Mouse (Mus musculus) limb, embryonic 10.5 days (tissue): ENCODE results near the gene Gm49320. TPM values are rescaled to one million over a fixed set of nuclear protein-coding genes. Genes with fewer than 3 reads are reported as not detected.
A peak's percentile ranks its signal among the peaks of the same experiment; 100 is the strongest.
"Not testable (repeated sequence)": the region's sequence is repeated elsewhere in the genome, so short reads cannot be mapped to it uniquely, and the experiment has no call there.

Experiments used
- DNase-seq: peaks from one replicate; pipeline ENCODE4 v3.0.0-alpha.2; 2017; ENCODE audit warnings: low spot score
- H3K27ac ChIP-seq: fragments of 300-500 bp; sonication (generic); 2 replicates; pipeline ENCODE4 v1.5.1; 2016; ENCODE audit warnings: mild to moderate bottlenecking
- H3K27me3 ChIP-seq: fragments of 300-500 bp; sonication (generic); 2 replicates; pipeline ENCODE4 v1.6.1; 2016; ENCODE audit warnings: low read depth, mild to moderate bottlenecking; ENCODE audit not compliant: poor library complexity, severe bottlenecking
- H3K36me3 ChIP-seq: fragments of 300-500 bp; sonication (generic); 2 replicates; pipeline ENCODE4 v1.6.1; 2016; ENCODE audit warnings: mild to moderate bottlenecking, moderate library complexity
- H3K4me1 ChIP-seq: fragments of 300-500 bp; sonication (generic); 2 replicates; pipeline ENCODE4 v1.6.1; 2016
- H3K4me3 ChIP-seq: fragments of 300-500 bp; sonication (generic); 2 replicates; pipeline ENCODE4 v1.5.1; 2016; ENCODE audit warnings: mild to moderate bottlenecking, moderate library complexity
- H3K9me3 ChIP-seq: fragments of 300-500 bp; sonication (generic); replicated peaks from 2 replicates; pipeline ENCODE4 v1.6.1; 2016; ENCODE audit warnings: mild to moderate bottlenecking
- WGBS: fragments of 180-500 bp; shearing (Covaris S2); methylation state at CpG from one replicate; pipeline ENCODE4 v1.1.7; 2016; 5-methylcytosine and 5-hydroxymethylcytosine counted together
- polyA plus RNA-seq: library from polyadenylated mRNA; unstranded; fragments of >200 nt; fragmentation: Nextera tagmentation; extraction: Ambion mirVana; gene quantifications from 2 replicates; pipeline ENCODE4 v1.2.1, GENCODE M21; 2016

The Gm49320 gene
- polyA plus RNA-seq, 1 experiment from 2014 or later = 1.6 TPM

DNA sequence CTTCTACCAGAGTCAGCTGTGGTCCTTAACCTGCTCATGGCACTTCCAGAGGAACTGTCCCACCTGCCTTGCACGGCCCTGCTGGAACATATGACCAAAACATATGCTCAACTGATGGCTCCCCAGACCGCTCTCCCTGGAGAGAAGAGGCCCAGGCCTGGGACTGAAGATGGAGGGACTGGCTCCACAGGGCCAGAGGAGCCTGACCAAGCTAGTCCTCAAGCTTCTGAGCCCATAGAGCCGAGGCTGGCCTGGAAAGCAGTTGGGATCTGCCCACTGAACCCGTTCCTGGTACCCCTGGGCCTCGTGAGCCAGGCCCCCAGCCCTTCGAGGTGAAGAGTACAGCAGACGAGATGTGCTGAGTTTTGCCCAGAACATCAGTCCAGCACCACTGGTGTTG lies 16.8 kb downstream of the Gm49320 start:
- WGBS = 87% methylated on average over 7 of the region's 7 CpGs
- H3K27ac ChIP-seq, DNase-seq, H3K9me3 ChIP-seq, H3K4me3 ChIP-seq, H3K27me3 ChIP-seq: not testable (repeated sequence)
- Histone ChIP-seq H3K4me1 (peaks cover 50% of the 10 kb centered on the region), H3K36me3 (peaks cover 49% of the 10 kb centered on the region)

DNA sequence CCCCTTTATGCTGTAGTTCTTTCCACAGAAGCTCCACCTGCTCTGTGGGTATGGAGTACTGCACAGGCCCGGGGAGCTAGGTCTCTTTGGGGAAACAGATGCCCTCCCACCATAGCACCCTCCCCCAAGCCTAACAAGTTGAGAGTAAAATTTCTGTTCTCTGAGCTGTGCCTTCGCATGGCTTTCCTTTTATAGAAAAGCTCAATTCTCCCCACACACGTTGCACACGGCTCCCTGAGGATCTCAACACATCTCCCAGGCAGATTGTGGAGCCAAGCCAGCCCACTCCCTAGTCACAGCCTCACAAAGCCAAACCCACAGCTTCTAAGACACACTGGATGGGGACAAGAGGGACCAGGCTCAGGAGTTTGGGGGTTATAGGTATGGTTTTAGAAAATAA lies 18.2 kb downstream of the Gm49320 start:
- no peak overlapping the region for H3K27ac ChIP-seq

DNA sequence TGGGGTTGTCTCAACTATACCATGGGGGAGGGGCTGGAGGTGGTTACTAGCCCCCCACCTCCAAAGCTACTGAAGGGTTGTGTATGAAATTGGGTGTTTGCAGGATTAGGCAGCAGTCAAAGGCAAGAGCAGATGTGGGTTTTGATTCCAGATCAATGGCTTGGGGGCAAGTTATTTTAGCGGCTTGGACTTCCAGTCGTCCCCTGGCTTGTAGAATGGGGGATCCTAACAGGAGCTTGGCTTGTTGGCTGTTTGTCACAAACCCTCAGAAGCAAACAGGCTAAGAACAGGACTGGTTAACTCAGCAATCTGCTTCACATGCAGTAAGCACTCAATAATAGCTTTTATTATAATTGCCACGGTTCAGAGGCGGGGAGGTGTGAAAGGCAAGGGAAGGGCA lies 18.7 kb downstream of the Gm49320 start:
- H3K4me3 ChIP-seq = peak overlapping the region; percentile 90
- H3K9me3 ChIP-seq = no peaks in the 10 kb centered on the region
- WGBS = 83% methylated on average over 4 of the region's 4 CpGs
- no peak for DNase-seq
- peaks cover 68% of the 10 kb centered on the region for H3K36me3 ChIP-seq
- H3K27ac ChIP-seq = peak overlapping the region; percentile 99
- H3K27me3 ChIP-seq = no peaks in the 10 kb centered on the region
- H3K4me1 ChIP-seq = peaks cover 47% of the 10 kb centered on the region

More for the DNA sequence above, 18.2 kb downstream of the Gm49320 start:
- 0 out of 2 replicates have a peak overlapping the region, but pooled peaks have one; percentile 90 for H3K4me3 ChIP-seq
- H3K4me1 ChIP-seq = peaks cover 47% of the 10 kb centered on the region
- H3K27me3 ChIP-seq = no peaks in the 10 kb centered on the region
- peaks cover 63% of the 10 kb centered on the region for H3K36me3 ChIP-seq
- 77% methylated on average over 4 of the region's 4 CpGs for WGBS
- H3K9me3 ChIP-seq = no peaks in the 10 kb centered on the region
- no peak for DNase-seq

DNA sequence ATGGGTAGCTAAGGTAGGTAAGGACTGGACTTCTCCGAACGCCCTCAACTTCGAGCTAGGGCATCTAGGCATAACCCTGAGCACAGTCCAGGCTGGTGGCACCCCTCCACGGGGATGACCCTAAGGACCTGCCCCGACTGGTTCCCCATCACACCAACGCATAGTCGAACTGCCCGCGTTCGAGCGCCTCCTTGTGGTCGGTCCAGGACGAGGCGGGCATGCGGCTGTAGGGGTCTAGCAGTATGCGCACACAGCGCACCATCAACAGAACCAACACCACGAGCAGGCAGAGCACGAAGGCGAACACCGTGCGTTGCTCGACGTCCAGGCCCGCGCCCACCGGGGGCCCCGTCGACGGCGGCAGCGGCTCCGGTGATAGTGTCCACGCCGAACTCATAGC lies 19.6 kb downstream of the Gm49320 start:
- Histone ChIP-seq H3K36me3 (peaks cover 77% of the 10 kb centered on the region), H3K27ac (peak overlapping the region; percentile 99), H3K4me3 (peak overlapping the region; percentile 90), H3K27me3 (no peaks in the 10 kb centered on the region), H3K9me3 (no peaks in the 10 kb centered on the region), H3K4me1 (peaks cover 47% of the 10 kb centered on the region)
- DNase-seq = peak; percentile 94
- WGBS = 2% methylated on average over 35 of the region's 35 CpGs

DNA sequence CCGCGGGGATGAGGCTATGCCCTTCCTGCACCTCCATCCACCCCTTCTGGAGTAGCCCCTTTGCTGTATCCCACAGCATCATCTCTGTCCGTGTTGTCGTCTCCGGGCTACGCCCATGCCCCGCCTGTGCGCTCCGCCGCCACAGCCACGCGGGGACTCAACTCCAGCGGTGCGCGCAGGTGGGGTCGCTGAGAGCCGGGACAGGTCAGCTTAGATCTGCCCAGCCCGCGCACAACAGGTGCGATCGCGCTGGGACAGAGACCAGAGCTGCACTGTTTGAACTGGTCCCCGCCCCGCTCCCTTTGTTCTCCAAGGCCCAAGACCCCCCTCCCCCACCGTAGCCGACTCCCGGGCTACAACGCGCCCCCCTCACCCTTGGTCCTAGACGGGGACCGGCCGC lies 20.0 kb downstream of the Gm49320 start:
- H3K4me1 ChIP-seq = peaks cover 43% of the 10 kb centered on the region
- WGBS = under 1% methylated on average over 32 of the region's 32 CpGs
- no peak for DNase-seq

DNA sequence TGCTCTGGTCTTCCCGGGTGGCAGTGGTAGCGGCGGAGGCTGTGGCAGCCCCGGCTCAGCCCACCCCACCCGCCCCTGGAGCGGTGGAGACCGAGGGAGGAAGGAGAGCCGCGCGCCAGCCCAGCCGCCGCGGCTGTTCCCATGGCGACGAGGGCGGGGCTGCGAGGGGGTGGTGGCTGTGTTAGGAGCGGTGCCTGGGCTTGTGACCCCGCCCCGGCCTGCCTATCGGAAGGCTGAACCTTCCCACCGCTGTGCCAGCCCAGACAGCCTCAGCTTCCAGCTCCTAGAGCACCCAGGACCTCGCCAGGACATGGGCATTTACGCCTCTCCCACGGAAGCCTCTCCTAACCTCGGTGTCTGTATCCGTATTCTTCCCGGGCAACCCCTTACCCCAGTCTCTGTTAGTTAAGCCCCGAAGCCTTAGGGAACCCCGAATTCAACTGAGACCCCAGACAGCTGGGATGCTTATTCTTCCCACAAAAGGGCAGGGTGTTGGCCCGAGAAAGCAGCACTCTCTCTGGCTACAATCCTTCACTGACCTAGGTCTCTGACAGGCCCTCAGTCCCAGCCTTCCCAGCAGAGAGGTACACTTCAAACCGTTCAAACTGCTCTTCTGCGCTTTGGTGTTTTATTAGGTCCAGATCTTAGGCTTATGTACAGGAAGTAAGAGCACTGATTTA lies 20.6 kb downstream of the Gm49320 start, which contains the start of gene Ctxn1:
Gene Ctxn1, minus strand, starts transcription at position 150 of the 680 bp plus-strand sequence.
- peak within 1 kb of the TSS; percentile 99 for H3K27ac ChIP-seq
- H3K4me3 ChIP-seq = peak within 1 kb of the TSS; percentile 90
- WGBS = 6% methylated on average over 32 of the region's 33 CpGs
- peaks cover 84% of the 10 kb centered on the region for H3K36me3 ChIP-seq
- H3K27me3 ChIP-seq = no peaks in the 10 kb centered on the region
- DNase-seq = peak; percentile 98
- peaks cover 38% of the 10 kb centered on the region for H3K4me1 ChIP-seq
- no peaks in the 10 kb centered on the region for H3K9me3 ChIP-seq

More for the DNA sequence above, 20.0 kb downstream of the Gm49320 start:
- Histone ChIP-seq H3K36me3 (peaks cover 81% of the 10 kb centered on the region), H3K27me3 (no peaks in the 10 kb centered on the region), H3K4me3 (peak overlapping the region; percentile 90), H3K27ac (peak overlapping the region; percentile 99), H3K9me3 (no peaks in the 10 kb centered on the region)

DNA sequence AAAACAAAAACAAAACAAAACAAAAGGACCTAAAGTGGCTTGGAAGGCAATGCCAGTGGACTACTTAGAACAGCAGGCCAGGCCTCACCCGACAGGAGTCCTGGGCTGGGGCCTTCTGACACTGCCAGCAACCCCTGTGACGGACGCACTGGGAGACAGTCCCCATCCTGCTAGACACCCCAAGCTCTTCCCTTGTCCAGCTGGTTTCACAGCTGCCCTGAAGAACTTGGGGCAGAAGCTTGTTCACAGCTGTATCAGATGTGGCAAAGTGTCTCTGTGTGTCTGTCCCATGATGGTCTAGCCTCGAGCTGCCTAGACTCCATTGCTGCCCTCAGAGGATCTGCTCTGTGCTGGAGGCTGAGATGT lies 21.1 kb downstream of the Gm49320 start:
- H3K27ac ChIP-seq = peak overlapping the region; percentile 99
- H3K36me3 ChIP-seq = peaks cover 84% of the 10 kb centered on the region
- no peaks in the 10 kb centered on the region for H3K9me3 ChIP-seq
- WGBS = 81% methylated on average over 4 of the region's 4 CpGs
- no peaks in the 10 kb centered on the region for H3K27me3 ChIP-seq
- peak overlapping the region; percentile 90; the same call in 1 of the 2 replicates for H3K4me3 ChIP-seq
- peaks cover 35% of the 10 kb centered on the region for H3K4me1 ChIP-seq
- DNase-seq = no peak

DNA sequence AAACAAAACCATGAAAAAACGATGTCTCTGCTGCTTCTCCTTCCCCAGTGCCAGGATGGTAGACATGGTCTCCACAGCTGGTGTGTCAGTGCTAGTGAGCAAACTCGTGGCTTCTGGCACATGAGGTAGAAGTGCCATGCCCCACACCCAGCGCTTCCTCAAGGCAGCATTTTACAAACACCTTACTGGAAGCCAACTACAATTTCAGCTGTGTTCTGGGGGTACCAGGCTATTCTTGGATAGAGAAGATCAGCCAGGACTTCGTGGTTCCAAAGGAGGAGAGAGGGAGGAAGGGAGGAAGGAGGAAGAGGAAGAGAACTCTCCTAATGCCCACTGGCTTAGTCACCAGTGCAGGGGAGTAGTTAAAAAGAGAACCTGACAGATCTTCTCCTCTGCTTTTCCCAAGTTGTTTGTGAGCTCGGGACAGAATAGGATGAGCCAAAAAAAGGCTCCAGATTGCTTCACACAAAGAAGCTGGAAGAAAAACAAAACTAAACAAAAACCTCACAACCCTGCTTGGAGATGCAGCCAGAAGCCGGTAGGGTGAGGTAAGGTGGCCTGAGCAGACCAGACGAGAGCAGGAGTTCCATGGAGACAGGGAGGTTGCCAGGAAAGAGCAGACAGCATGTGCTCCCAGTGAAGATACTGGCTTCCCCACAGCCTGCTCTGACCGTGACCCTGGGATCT lies 24.6 kb downstream of the Gm49320 start:
- Histone ChIP-seq H3K36me3 (peaks cover 87% of the 10 kb centered on the region), H3K27me3 (no peaks in the 10 kb centered on the region), H3K9me3 (no peaks in the 10 kb centered on the region), H3K4me3 (no peak overlapping the region), H3K27ac (no peak overlapping the region), H3K4me1 (peaks cover 17% of the 10 kb centered on the region)
- 93% methylated on average over 8 of the region's 8 CpGs for WGBS
- no peak for DNase-seq

DNA sequence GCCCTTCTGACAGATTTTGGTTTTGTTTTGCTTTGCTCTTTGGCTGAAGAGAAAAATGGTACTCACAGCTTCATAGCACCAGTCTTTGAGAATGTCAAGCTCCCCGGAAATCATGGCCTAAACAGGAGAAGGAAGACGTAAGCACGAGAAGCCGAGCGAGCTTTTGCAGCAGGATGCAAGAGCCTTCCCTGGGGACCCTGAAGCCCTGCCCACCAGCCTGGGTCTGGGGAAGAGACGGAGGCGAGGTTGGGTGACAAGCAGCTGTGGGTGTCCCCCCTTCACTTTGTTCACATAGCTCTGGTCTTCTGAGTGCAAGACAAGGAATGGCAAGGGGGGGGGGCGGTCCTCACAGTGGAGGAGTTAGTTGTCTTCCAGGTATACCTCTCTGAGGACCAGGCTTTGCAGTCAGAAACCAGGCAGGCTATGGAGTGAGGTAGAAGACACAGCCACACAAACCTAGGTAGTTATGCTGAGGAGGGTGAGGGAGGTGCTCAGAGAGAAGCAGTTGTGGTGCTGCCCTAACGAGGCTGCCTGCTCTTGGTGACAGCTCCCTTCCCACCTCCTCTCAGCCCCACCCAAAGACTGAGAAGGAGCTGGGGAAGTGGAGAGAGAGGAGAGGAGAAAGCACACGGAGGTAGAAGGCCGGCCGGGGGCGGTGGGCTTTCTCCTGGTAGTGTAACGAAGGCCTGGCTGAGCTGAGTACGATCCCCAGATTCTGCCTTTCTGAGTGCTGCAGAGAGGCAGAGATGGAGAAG lies 26.7 kb downstream of the Gm49320 start:
- Histone ChIP-seq H3K9me3 (no peaks in the 10 kb centered on the region), H3K4me3 (no peak overlapping the region), H3K4me1 (peaks cover under 1% of the 10 kb centered on the region; the same call in 1 of the 2 replicates), H3K27ac (no peak overlapping the region), H3K36me3 (peaks cover 100% of the 10 kb centered on the region), H3K27me3 (no peaks in the 10 kb centered on the region)
- no peak for DNase-seq
- 92% methylated on average over 15 of the region's 15 CpGs for WGBS

DNA sequence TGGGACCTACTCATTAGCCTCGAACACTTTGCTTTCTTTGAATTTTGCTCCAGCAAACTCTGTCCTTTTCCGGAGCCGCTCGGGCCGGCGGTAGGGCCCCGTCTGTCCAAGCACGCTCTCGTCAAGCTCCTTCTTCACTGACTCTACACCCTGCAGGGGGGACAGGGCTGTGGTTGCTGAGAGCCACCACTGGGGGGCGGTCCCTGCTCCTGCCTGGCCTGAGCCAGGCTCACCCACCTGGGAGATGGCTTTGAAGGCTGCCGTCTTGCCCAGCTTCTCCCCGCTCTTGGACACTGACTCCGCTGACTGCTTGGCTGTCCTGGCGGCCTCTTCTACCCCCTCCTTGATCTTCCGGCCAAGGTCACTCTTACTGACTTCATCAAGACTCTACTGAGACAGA lies 29.0 kb downstream of the Gm49320 start:
- H3K4me3 ChIP-seq = no peak overlapping the region
- no peaks in the 10 kb centered on the region for H3K27me3 ChIP-seq
- 82% methylated on average over 15 of the region's 15 CpGs for WGBS
- peak; percentile 28 for DNase-seq
- no peaks in the 10 kb centered on the region for H3K9me3 ChIP-seq
- H3K36me3 ChIP-seq = peaks cover 98% of the 10 kb centered on the region
- no peak overlapping the region for H3K27ac ChIP-seq
- H3K4me1 ChIP-seq = no peaks in the 10 kb centered on the region

DNA sequence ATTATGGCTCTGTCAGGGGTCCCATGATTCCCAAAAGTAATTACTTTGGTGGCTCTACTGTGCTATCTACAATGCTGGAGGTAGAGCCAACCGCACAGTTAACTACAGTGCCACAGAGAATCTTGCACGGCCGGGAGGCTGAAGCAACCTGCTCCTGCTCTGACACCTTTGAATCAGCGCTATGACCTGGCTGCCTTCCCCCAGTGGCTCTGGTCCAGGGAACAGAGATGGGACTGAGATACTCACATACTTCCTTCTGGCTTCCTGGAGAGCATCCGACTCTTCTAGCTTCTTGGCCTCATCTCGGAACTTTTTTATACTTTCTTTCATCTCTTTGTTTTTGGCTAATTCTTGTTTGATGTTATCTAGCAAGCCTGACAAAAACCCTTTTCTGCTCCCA lies 30.9 kb downstream of the Gm49320 start:
- Histone ChIP-seq H3K36me3 (peaks cover 95% of the 10 kb centered on the region), H3K27ac (no peak overlapping the region), H3K4me3 (no peak overlapping the region), H3K9me3 (no peaks in the 10 kb centered on the region), H3K4me1 (peaks cover under 1% of the 10 kb centered on the region; the same call in 1 of the 2 replicates), H3K27me3 (no peaks in the 10 kb centered on the region)
- WGBS = 91% methylated on average over 6 of the region's 6 CpGs
- DNase-seq = no peak

DNA sequence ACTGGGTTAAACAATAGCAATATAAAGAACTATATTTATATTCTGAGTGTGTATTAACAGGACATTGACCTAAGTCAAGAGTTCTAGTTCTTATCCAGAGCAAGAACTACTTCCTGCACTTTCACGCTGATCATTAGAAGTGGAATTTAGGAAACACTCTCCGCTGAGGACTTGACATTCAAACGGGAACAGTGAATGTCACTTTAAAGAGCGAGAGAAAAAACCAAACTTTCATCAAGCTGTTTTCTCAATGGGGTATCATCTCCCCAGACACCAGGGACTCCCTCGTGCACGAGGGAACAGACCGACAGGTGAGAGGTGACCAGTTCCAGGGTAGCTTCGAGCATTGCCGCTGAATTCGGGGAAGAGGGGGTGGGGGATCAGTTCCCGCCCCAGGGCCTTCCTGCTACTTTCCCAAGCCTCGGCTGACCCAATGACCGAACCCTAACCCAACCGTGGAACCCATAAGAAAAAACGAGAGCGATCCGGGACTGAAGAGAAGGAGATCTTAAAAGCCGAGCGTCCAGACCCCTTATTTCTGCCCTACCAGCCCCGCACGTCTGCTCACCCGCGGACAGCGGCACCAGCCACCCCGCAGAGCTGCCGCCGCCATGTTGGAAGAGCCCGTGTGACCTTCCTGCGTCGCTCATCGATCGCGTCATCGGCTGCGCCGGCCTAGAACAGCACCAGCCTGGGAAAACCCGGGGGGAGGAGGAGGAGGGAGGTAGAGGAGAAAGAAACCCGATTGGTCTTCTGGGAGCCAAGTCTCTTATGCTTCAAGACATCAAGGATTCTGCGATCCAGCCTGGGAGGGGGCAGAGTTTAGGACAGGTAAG lies 36.8 kb downstream of the Gm49320 start, which contains the start of gene Timm44:
Gene Timm44, minus strand, starts transcription at position 639 of the 836 bp plus-strand sequence.
- WGBS = under 1% methylated on average over 39 of the region's 39 CpGs
- H3K27ac ChIP-seq = peak within 1 kb of the TSS; percentile 91
- peaks cover 6% of the 10 kb centered on the region for H3K4me1 ChIP-seq
- peak; percentile 95 for DNase-seq
- peak within 1 kb of the TSS; percentile 81 for H3K4me3 ChIP-seq
- no peaks in the 10 kb centered on the region for H3K9me3 ChIP-seq
- H3K36me3 ChIP-seq = peaks cover 37% of the 10 kb centered on the region
- no peaks in the 10 kb centered on the region for H3K27me3 ChIP-seq
